Mouse (Mus musculus) B cell, adult 62 days (primary cell): Measurements from ENCODE around the gene H2-T23. TPM values are rescaled to one million over a fixed set of nuclear protein-coding genes. Genes with fewer than 3 reads are reported as not detected.

Experiments
- total RNA-seq: library from RNA; stranded (reverse); gene quantifications from 4 replicates; pipeline ENCODE4 v1.2.4, GENCODE M21; 2023

H2-T23 gene
- total RNA-seq: 309 to 351 TPM (median 339 TPM) in 4 replicates

DNA sequence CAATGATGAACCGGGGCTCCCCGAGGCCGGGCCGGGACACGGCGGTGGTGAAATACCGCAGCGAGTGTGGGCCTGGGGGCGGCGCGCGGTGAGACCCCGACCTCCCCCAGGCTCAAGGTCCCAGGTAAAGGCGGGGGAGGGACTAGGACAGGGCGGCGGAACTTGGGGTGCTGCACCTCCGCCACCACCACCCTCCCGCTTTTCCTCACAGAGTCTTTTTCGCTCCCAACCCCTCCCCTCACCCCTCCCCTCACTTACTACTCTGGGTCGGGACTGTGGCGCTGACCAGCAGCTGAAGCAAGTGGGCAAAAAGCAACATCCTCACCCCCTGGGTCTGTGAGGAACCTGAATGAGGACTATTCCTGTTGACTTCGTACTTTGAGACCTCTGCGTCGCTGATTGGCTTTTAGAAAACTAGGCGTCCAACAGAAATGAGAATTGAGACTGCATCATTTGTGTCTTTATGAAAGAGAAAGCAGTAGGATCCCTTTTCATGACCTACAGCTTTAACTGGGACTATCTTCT lies at the start of gene H2-T23:
Gene H2-T23, minus strand, starts transcription at position 505 of the 525 bp plus-strand sequence.

DNA sequence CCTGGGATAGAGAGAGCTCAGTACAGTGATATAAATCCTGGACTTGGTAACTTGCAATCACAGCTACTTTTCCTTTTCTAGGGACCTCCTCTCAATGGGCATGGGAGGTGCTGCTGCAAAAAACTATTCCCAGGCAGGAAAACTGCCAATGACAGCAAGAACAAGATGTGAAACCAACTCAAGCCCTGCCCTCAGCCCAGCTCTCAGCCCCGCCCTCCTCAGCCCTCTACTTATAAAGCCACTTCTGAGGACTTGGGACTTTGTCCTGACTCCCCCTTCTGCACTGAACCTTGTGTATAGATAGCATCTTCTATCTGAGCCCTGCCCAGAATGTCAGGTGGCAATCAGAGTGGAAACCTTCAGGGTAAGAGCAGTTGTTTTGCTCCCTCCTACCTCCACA lies 25.7 kb upstream of the H2-T23 start, which contains the start of gene Gm11127:
Gene Gm11127, minus strand, starts transcription at position 10 of the 400 bp plus-strand sequence.

GRCm38 (mm10) chr17:36042610-36043169 lies 10.0 kb upstream of the H2-T23 start, which contains the start of the genes H2-T22 and Gm6034:
Gene H2-T22, minus strand, starts transcription at chr17:36042747.
Gene Gm6034, plus strand, starts transcription at chr17:36042961.

GRCm38 (mm10) chr17:36020191-36021073 lies 12.2 kb downstream of the H2-T23 start, which contains the start of gene H2-T24:
Gene H2-T24, minus strand, starts transcription at chr17:36020560.

Other genes with a start within 250 kb of the H2-T23 start
- gene Ier3, start 211.2 kb downstream of the H2-T23 start, total RNA-seq: 0.52 to 1.1 TPM (median 1.0 TPM) in 3 of 4 replicates, not detected in the other
- gene Flot1, start 209.6 kb downstream of the H2-T23 start, total RNA-seq: 18.3 to 24.9 TPM (median 22.1 TPM) in 4 replicates
- 236 to 254 TPM (median 249 TPM) in 4 replicates for gene Tubb5, start 194.5 kb downstream of the H2-T23 start, total RNA-seq
- 73.0 to 81.1 TPM (median 79.2 TPM) in 4 replicates for gene Mdc1, start 191.3 kb downstream of the H2-T23 start, total RNA-seq
- 85.5 to 100 TPM (median 88.6 TPM) in 4 replicates for gene Nrm, start 171.5 kb downstream of the H2-T23 start, total RNA-seq
- 217 to 232 TPM (median 222 TPM) in 4 replicates for gene Ppp1r18, start 167.3 kb downstream of the H2-T23 start, total RNA-seq
- 104 to 117 TPM (median 107 TPM) in 4 replicates for gene Dhx16, start 153.0 kb downstream of the H2-T23 start, total RNA-seq
- 17.2 to 24.2 TPM (median 21.6 TPM) in 4 replicates for gene 2310061I04Rik, start 135.4 kb downstream of the H2-T23 start, total RNA-seq
- gene Atat1, start 122.8 kb downstream of the H2-T23 start, total RNA-seq: 17.1 to 19.0 TPM (median 18.1 TPM) in 4 replicates
- gene Mrps18b, start 116.5 kb downstream of the H2-T23 start, total RNA-seq: 66.6 to 75.4 TPM (median 71.1 TPM) in 4 replicates
- 169 to 183 TPM (median 172 TPM) in 4 replicates for gene Ppp1r10, start 116.4 kb downstream of the H2-T23 start, total RNA-seq
- gene Abcf1, start 63.1 kb downstream of the H2-T23 start, total RNA-seq: 110 to 126 TPM (median 118 TPM) in 4 replicates
- gene Gnl1, start 53.0 kb downstream of the H2-T23 start, total RNA-seq: 74.4 to 96.2 TPM (median 83.1 TPM) in 4 replicates
- gene Prr3, start 52.6 kb downstream of the H2-T23 start, total RNA-seq: 76.5 to 103 TPM (median 82.0 TPM) in 4 replicates
- 41.0 to 45.3 TPM (median 43.3 TPM) in 4 replicates for gene H2-T24, start 12.3 kb downstream of the H2-T23 start, total RNA-seq
- gene H2-T22, start 9.9 kb upstream of the H2-T23 start, total RNA-seq: 79.2 to 84.9 TPM (median 81.8 TPM) in 4 replicates
- gene Gm6034, start 10.1 kb upstream of the H2-T23 start, total RNA-seq: 0.43 to 0.78 TPM in 2 of 4 replicates, not detected in the others
- 60.5 to 70.0 TPM (median 65.9 TPM) in 4 replicates for gene Gm11127, start 25.5 kb upstream of the H2-T23 start, total RNA-seq
- 1.6 to 2.8 TPM (median 1.8 TPM) in 4 replicates for gene Gm19684, start 88.8 kb upstream of the H2-T23 start, total RNA-seq
- gene Gm7030, start 96.6 kb upstream of the H2-T23 start, total RNA-seq: 12.8 to 20.3 TPM (median 16.2 TPM) in 4 replicates
- 0.75 to 0.76 TPM in 2 of 4 replicates, not detected in the others for gene Gm8909, start 135.7 kb upstream of the H2-T23 start, total RNA-seq
- gene H2-T3, start 157.4 kb upstream of the H2-T23 start, total RNA-seq: not detected in 4 replicates
- 53.6 to 72.0 TPM (median 57.2 TPM) in 4 replicates for gene Rpp21, start 225.2 kb upstream of the H2-T23 start, total RNA-seq
- gene Trim39, start 239.4 kb upstream of the H2-T23 start, total RNA-seq: 84.4 to 91.5 TPM (median 88.4 TPM) in 4 replicates